Mouse (Mus musculus) effector memory CD4-positive, alpha-beta T cell, adult 7 months (primary cell): ENCODE measurements around the gene Zfr2. TPM values are rescaled to one million over a fixed set of nuclear protein-coding genes. Genes with fewer than 3 reads are reported as not detected.

Experiments
- polyA plus RNA-seq: library from polyadenylated mRNA; unstranded; fragments of 100-300 nt; shearing (Covaris generic); gene quantifications from one replicate; pipeline ENCODE4 v1.2.1, GENCODE M21; 2017

The Zfr2 gene
- polyA plus RNA-seq, result 4.9 TPM

GRCm38 (mm10) chr10:81232580-81233225, at the start of gene Zfr2:
Gene Zfr2, plus strand, starts transcription at chr10:81233155.

GRCm38 (mm10) chr10:81183805-81184204, 49.1 kb upstream of the Zfr2 start, which contains the start of gene 4930442H23Rik:
Gene 4930442H23Rik, minus strand, starts transcription at chr10:81183849.

GRCm38 (mm10) chr10:81201807-81202758, 30.9 kb upstream of the Zfr2 start, which contains the start of gene Nmrk2:
Gene Nmrk2, minus strand, starts transcription at chr10:81202051.

GRCm38 (mm10) chr10:81230438-81231332, 2.3 kb upstream of the Zfr2 start, which contains the start of gene Atcay:
Gene Atcay, minus strand, starts transcription at chr10:81230833.

GRCm38 (mm10) chr10:81252424-81253419, 19.8 kb downstream of the Zfr2 start, which contains the start of gene Matk:
Gene Matk, plus strand, starts transcription at chr10:81252935.

GRCm38 (mm10) chr10:81266211-81267105, 33.5 kb downstream of the Zfr2 start, which contains the start of the genes Mrpl54 and Apba3:
Gene Mrpl54, minus strand, starts transcription at chr10:81266934.
Gene Apba3, plus strand, starts transcription at chr10:81266960.

GRCm38 (mm10) chr10:81291511-81292104, 58.7 kb downstream of the Zfr2 start, which contains the start of gene Tjp3:
Gene Tjp3, minus strand, starts transcription at chr10:81291581.

GRCm38 (mm10) chr10:81292554-81293333, 59.8 kb downstream of the Zfr2 start, which contains the start of gene Pip5k1c:
Gene Pip5k1c, plus strand, starts transcription at chr10:81292963.

Other genes starting within 250 kb of the Zfr2 start
- 0.55 TPM for gene Gng7, start 218.2 kb upstream of the Zfr2 start, polyA plus RNA-seq
- not detected for gene Diras1, start 207.5 kb upstream of the Zfr2 start, polyA plus RNA-seq
- 11.1 TPM for gene Slc39a3, start 195.7 kb upstream of the Zfr2 start, polyA plus RNA-seq
- 65.6 TPM for gene Sgta, start 173.0 kb upstream of the Zfr2 start, polyA plus RNA-seq
- 4.3 TPM for gene Thop1, start 163.1 kb upstream of the Zfr2 start, polyA plus RNA-seq
- not detected for gene Creb3l3, start 134.3 kb upstream of the Zfr2 start, polyA plus RNA-seq
- gene Map2k2, start 127.2 kb upstream of the Zfr2 start, polyA plus RNA-seq, result 139 TPM
- 79.6 TPM for gene Zbtb7a, start 97.9 kb upstream of the Zfr2 start, polyA plus RNA-seq
- 35.9 TPM for gene Pias4, start 65.2 kb upstream of the Zfr2 start, polyA plus RNA-seq
- gene Eef2, start 56.5 kb upstream of the Zfr2 start, polyA plus RNA-seq, result 829 TPM
- 82.9 TPM for gene Dapk3, start 50.1 kb upstream of the Zfr2 start, polyA plus RNA-seq
- gene 4930442H23Rik, start 49.3 kb upstream of the Zfr2 start, polyA plus RNA-seq, result 0.32 TPM
- gene Nmrk2, start 31.1 kb upstream of the Zfr2 start, polyA plus RNA-seq, result 0.76 TPM
- gene Atcay, start 2.3 kb upstream of the Zfr2 start, polyA plus RNA-seq, result 3.1 TPM
- gene Matk, start 19.8 kb downstream of the Zfr2 start, polyA plus RNA-seq, result 20.1 TPM
- 136 TPM for gene Mrpl54, start 33.8 kb downstream of the Zfr2 start, polyA plus RNA-seq
- 37.0 TPM for gene Apba3, start 33.8 kb downstream of the Zfr2 start, polyA plus RNA-seq
- 11.5 TPM for gene Tjp3, start 58.4 kb downstream of the Zfr2 start, polyA plus RNA-seq
- gene Pip5k1c, start 59.8 kb downstream of the Zfr2 start, polyA plus RNA-seq, result 88.8 TPM
- 42.7 TPM for gene Cactin, start 87.9 kb downstream of the Zfr2 start, polyA plus RNA-seq
- gene Tbxa2r, start 95.6 kb downstream of the Zfr2 start, polyA plus RNA-seq, result 15.1 TPM
- not detected for gene Gipc3, start 110.1 kb downstream of the Zfr2 start, polyA plus RNA-seq
- gene Hmg20b, start 117.3 kb downstream of the Zfr2 start, polyA plus RNA-seq, result 28.3 TPM
- 1.8 TPM for gene Mfsd12, start 124.3 kb downstream of the Zfr2 start, polyA plus RNA-seq
- gene 4930404N11Rik, start 132.7 kb downstream of the Zfr2 start, polyA plus RNA-seq, result 0.84 TPM
- gene Fzr1, start 145.4 kb downstream of the Zfr2 start, polyA plus RNA-seq, result 49.3 TPM
- 49.7 TPM for gene Dohh, start 151.3 kb downstream of the Zfr2 start, polyA plus RNA-seq
- gene Gm48551, start 151.3 kb downstream of the Zfr2 start, polyA plus RNA-seq, result 5.1 TPM
- gene Gm48552, start 155.8 kb downstream of the Zfr2 start, polyA plus RNA-seq, result not detected
- gene Smim24, start 159.9 kb downstream of the Zfr2 start, polyA plus RNA-seq, result 1.4 TPM
- gene Nfic, start 222.5 kb downstream of the Zfr2 start, polyA plus RNA-seq, result 13.3 TPM
- not detected for gene Celf5, start 249.6 kb downstream of the Zfr2 start, polyA plus RNA-seq